Mouse (Mus musculus) layer of hippocampus, postnatal 10 days (tissue): ENCODE data around the gene Csrp1. TPM values are rescaled to one million over a fixed set of nuclear protein-coding genes. Genes with fewer than 3 reads are reported as not detected.

Experiments used
- DNase-seq, 2 experiments: peaks; one replicate each; pipeline ENCODE4 v3.0.0; 2021; ENCODE audit warnings: low spot score in 2 of 2
- total RNA-seq, 2 experiments: library from RNA; stranded (reverse); gene quantifications; 2 replicates each; pipeline ENCODE4 v1.2.3; 2021

Gene Csrp1
- total RNA-seq, 2 experiments from 2014 or later: 82.2 to 91.4 TPM

DNA sequence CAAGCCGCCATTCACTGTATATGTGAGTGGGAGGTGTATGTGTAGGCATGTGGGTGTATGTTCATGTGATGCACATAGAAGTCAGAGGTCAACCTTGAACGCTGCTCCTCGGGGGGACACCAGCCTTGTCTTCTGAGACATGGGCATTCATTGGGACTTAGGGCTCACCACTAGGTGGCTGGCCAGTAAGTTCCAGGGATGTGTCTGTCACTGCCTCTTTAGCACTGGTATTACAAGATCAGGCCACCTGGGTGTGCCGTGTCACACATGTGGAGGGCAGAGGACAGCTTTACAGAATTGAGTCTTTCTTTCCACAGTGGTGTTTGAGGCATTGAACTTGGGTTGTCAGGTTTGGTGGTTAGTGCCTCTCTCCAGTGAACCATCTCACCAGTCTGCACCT, 22.4 kb upstream of the Csrp1 start:
- DNase-seq: no peak

DNA sequence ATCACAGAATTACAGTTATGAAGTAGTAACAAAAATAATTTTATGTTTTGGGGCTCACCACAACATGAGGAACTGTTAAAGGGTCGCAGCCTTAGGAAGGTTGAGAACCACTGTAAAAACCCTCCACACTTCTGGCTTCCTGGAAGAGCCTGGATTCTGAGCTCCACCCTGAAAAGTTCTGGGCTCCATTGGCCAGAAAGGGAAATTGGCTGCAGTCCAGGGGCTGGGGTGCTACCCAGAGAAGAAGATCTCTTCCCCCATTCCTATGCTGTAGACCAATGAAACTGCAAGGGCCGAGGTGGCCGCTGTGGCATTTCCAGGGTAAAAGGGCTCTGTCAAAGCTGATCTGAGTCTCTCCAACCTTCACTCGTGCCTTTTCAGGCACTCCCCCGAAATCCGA, 21.8 kb upstream of the Csrp1 start:
- no peak for DNase-seq

DNA sequence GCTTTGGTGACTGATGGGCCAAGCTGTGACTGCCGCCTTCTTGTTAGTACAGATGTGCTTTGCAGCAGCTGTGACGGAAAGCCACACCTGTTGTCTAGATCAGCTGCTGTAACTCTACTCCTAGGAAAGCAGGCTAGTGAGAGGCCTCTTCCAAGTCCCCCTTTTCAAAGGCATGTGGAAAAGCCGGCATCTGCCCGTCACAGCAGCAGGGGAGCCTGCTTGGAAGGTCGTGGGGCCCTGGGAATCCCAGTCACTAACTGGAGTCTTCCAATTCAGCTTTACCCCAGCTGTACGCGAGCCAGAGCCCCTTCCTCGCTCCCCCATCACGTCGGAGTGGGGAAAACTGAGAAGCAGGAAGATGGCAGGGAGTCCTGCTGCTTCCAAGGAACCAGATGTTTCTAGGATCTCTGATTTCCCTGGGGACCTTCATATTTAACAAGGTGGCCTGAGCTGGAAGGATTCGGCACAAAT, 21.4 kb upstream of the Csrp1 start:
- DNase-seq: no peak

DNA sequence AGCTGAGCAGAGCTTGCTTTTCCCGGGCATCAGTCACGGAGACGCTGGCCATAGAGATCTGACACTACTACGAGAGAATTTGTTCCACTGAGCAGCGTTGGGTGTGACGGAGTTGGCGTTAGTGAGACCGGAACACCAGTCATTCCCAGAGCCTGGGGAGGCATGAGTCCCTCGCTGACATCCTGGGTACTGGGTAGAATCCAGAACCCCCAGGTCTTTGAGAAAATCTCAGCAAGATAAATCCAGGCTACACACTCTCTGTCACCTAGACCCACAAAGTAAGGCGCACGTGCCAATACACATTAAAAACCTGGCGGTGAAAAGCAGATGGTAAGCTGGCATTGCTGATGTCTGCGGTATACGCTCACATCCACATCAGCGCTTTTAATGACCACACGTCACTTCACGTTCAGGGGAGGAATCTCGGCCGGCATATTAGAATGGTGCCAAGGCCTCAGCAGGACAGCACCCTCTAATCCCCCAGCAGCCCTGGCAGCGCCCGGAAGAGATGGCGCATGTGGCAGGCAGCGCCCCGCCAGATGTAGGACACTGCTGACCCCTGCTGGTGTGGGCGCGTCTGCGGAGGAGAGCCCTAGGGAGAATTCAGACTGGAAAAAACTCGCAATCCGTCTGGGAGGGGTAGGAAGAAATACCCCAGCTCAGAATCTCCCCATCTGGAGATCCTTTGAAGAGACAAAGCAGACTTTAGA, 20.7 kb upstream of the Csrp1 start:
- DNase-seq: peak; percentile 82 to 87

DNA sequence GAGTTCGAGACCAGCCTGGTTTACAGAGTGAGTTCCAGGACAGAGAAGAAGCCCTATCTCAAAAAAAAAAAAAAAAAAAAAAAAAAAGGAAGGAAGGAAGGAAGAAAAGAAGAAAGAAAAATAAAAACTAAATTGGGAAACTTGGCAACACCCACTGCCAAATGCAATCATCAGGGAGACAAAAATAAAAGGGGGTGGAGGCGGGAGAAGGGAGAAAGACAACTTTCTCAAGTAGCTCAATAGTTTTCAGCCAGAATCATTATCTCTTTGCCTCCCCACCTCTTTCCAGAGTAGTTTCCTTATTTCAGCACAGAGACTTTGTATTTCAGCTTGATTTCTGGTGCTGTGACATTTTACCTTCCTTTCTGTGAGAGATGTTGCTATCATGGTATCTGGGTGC, 20.0 kb upstream of the Csrp1 start:
- DNase-seq: no peak

DNA sequence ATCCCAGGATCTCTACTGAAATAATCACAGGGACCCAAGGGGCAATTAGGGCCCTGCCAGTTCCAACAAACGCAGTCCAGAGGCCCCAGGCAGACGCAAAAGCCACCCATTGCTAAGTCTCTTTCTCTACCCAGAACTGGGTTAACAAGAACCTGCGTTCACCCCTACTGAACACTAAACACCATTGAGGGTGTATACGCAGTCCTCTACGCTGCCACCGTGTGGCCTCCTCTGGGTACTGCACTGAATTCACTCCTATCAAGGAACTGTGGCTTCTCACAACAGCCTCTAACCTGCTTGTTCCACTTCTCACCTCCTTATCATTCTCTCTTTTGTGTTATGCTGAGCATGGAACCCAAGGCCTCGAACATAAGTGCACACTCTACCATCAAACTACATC, 19.3 kb upstream of the Csrp1 start:
- peak; percentile 83 to 84 for DNase-seq

DNA sequence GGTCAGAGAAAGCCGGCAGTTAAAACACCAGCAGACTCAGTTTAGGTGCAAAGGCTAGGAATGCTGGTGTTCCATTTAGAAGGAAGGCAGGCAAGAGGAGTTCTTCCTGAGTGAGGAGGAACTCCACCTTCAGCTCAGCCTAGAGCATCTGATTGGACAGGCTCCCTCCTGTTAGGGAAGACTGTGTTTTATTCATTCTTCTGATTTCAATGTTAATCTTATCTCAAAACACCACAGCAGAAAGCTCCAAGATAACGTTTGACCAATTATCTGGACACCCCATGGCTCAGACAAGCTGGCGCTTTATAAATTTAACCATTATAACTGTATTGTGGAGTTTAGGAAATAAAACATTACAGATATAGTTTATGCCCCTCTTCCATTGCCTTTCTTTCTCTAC, 18.5 kb upstream of the Csrp1 start:
- no peak for DNase-seq

DNA sequence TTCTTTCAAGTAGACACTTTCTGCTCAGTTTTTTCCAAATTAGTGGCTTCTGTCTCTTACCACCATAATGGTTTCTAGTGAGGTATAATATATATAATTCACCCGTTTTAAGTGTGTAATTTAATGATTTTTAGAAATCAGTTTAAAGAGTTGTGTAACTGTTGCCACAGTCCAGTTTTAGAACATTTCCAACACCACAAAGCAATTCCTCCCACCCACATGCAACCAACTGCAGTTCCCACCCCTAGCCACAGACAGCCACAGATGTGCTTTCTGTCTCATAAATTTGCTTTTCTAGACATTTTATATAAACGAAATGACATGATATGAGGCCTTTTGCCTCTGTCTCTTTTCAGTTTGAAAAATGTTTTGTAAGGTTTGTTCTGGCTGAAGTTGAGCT, 17.1 kb upstream of the Csrp1 start:
- no peak for DNase-seq

DNA sequence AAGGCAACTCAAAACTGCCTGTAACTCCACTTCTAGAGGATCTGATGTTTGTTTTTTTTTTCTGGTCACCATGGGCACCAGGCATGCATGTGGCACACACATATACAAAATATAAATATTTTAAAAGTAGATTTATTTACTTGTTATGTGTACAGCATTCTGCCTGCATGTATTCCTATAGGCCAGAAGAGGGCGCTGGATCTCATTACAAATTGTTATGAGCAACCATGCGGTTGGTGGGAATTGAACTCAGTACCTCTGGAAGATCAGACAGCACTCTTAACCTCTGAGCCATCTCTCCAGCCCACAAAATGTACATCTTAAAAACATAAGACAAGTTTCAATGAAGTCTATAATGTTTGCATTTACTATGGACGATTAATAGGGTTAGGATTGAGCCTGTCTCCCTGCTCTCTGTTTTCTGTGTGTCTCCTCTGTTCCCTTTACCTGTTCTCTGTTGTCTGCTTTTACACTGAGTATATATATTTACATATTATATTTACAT, 15.5 kb upstream of the Csrp1 start:
- DNase-seq: no peak

DNA sequence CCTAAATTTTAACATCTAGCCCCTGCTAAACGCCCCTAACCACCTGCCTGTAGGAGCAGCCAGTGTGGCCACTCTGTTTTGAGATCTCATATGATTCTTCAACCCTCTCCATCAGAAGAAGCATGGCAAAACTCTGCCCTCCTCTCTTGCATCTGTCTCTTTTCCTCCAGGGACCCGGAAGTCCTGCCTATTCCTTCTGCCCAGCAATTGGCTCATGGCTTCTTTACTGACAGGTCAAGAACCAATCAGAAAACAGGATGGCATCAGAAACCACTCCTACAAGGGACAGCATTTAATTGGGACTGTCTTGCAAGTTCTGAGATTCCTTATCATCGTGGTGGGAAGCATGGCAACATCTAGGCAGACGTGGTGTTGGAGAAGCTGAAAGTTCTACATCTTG, 11.5 kb upstream of the Csrp1 start:
- no peak for DNase-seq

DNA sequence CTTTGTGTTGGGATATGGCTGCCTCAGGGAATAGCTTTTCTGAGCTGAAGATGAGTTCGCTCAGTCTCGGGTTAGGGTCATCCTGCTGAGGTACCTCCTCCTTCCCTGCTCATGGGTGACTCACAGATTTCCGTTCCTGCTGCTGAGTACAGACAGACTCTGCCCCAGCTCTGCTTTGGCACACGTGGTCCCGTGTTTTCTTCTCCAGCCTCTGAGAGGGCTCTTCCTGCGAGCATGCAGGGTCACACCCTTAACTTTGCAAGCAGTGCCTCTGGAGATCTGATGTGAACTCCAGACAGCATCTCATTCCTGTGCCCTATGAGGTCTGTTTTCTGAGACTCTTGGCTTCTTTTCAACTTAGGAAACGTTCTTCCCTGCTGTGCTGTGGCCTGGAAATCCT, 8.7 kb upstream of the Csrp1 start:
- DNase-seq: no peak

DNA sequence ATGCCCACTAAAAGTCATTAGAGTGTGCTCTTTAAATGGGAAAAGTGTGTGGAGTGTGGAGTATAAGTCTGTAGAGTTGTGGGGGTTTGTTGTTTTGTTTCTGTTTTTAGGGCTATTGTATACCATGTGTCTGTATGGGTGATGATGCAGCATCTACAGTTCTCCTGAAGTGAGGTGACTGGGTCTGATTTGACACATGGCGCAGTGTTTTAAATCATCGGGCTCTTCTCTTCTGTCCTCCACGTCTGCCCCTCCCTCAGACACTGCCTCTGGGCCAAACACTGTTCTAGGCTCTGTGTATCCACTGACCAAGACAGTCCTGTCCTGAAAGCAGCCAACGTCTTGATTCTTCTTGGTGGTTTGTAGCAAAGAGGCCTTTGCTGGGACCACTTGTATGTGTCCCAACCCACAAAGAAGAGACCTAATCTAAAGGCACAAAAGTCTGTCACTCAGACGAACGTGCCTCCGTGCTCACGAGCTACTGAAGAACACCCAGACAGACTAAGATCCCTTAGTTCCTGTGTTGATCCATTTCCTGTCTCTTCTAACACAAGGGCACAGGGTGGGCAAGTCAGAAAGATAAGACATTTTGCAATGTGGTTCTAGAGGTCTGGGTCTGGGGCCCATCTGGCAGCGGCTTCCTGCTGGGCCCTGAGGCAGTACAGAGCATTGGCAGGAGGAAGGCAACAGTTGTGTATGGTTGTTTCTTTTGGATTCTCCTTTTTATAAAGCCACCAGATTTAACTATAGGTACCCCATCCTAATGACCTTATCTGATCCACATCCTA, 5.6 kb upstream of the Csrp1 start:
- no peak for DNase-seq

DNA sequence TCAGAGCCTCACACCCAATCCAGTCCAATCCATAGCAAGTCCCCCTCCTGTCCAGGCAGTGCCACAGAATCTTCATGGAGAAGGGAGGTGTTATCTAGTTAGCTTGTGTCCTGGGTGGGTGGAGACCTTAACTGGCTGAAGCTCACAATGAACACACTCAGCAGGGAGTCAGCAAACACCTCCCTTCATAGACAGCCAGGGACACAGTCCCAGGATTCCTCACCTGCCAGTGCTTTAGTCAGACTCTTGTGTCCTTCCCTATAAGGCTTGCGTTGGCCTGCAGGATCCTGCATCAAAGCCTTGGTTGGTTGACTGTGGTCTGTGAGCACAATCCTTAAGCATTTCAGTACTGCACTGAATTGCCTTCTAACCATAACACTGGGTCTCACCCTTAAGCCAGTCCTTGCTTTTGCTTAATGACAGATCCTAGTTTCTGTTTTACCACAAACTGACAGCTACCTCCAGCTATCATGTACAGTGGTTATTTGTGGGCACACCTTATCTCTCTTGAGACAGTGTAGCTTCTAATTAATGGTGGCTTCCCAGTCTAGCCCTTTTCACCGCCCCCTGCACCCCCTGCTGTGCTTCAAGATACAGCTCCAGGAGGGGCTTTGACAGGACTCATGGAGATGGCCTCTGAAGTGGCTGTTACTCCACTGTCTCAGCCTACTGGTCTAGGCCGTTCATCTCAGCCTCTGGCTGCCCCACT, 4.8 kb upstream of the Csrp1 start:
- no peak for DNase-seq

DNA sequence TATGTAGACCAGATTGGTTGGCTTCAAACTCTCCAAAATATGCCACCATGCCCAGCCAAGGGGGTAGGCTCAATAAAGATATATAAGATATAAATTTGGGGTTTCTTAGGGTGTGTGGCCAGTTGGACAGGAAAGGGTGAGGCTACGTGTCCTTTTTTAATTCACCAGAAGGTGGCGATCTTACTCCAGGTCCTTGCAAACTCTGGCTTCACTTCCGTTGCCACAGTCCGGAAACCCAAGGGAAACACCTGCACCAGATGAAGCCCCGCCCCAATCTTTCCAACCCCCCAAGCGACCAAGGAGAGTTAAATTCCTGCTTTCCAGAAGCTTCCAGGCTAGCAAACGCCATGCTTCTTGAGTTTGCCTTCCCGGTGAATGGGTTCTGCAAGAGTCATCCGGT, 375 bp upstream of the Csrp1 start:
- peak; percentile 71 to 81 for DNase-seq

DNA sequence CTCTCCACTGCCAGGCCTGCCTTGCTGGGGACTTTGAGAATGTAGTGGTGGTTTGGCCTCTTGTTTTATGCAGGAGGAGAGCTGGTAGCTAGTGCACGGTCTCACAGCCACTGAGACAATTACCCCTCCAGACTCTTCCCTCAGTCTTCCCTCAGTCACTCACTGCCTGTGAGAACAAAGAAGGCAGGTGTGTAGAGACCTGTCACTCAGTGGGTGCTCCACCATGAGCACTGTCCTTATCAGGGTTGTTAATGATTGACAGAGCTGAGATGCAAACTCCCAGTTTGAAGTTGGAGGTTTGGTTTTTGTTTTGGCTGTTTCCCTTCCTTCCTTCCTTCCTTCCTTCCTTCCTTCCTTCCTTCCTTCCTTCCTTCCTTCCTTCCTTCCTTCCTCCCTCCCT, 3.2 kb downstream of the Csrp1 start:
- no peak for DNase-seq

DNA sequence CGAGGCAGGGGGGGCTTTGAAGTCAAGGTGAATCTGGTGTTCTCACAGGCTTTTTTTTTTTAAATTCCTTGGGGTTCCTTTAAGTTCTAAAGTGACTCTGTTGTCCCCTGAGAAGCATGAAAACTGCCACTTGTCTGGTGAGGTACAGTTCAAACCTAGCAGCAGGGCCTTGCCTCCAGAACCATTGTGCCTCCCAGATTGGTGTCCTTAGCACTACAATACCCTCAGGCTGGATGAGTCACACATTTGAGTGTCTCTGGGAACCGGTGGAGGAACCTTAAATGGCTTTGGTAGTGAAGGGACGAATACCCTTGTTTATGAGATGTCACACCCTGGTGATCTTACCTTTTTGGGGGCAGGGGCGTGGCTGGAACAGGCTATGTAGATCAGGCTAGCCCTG, 4.3 kb downstream of the Csrp1 start:
- DNase-seq: no peak

DNA sequence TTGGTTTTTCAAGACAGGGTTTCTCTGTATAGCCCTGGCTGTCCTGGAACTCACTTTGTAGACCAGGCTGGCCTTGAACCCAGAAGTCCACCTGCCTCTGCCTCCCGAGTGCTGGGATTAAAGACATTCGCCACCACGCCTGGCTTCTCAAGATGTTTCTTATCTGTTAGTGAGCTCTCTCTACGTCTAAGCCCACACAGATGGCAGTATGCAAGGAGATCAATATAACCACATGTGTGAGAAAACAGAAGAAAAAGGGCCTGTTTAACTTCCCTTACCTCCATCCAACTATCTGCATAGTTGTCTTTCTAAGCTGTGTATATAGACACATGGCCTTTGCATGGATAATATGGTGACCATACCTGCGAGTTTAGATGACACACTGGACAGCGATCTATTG, 5.5 kb downstream of the Csrp1 start:
- DNase-seq: no peak

DNA sequence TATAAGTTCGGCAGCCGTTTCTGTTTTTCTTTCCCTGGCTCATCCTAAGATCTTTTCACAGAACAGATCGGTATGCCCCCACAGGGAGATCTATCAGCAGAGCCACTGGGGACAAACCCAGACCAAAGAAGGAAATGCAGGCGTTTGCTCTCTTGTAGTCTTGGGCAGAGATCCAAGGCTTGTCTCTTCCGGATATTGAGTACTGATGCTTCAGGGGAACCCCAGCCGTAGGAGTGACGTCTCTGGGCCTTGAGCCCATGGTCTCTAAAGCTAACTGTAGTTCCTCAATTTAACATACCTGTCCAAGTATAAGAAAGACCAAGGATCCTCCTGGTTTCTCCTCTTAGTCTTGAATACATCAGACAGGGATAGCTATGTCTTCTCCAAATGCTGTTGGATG, 6.1 kb downstream of the Csrp1 start:
- no peak for DNase-seq

DNA sequence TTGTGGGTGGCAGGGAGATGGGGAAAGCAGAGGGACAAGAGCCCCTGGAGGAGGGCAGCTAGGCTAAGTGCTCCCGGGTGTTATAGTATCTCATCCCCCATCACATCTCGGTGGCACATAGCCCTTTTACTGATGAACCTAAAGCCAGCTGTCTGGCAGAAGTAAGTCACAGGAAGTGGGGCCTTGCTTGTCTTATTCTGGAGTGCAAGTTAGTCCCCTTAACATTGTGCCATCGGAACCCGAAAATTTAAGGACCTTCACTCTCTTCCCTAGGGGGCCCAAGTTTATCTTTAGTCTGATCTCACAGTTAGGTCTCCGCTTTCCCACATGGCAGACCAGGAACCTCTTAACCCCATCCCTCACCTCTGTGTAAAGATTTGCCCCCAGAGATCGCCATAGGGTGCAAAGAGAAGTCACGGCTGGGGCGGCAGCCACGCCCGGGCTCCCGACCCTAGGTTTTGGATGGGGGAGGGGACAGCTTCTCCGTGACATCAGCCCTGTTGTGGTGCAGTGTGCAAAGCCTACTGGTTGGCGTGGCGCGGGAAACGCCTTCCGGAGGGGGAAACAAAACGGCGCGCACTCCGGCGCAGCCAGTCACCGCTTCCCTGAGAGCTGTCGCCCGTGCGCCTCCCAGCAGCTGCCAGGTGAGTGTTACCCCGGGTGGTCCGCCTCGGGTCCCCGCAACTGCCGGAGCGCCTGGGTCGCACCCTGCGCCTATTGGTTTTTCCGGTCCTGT, 8.9 kb downstream of the Csrp1 start:
- peak; percentile 76 to 82 for DNase-seq

DNA sequence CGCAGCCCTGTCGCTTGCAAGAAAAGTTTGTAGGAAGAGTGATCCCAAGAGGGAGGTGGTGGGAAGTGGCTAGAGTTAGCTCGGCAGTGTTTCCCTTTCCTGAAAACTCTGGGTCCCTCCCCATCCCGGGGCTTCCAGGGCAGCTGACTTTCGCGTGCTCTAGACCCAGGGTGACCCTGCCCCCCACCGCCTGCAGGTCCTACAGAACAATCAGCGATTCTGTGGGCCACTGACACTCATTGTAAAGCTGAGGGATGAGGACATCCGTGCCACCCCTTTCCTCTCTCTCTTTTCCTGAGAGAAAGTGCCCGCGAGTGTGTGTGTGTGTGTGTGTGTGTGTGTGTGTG, 9.5 kb downstream of the Csrp1 start:
- no peak for DNase-seq

DNA sequence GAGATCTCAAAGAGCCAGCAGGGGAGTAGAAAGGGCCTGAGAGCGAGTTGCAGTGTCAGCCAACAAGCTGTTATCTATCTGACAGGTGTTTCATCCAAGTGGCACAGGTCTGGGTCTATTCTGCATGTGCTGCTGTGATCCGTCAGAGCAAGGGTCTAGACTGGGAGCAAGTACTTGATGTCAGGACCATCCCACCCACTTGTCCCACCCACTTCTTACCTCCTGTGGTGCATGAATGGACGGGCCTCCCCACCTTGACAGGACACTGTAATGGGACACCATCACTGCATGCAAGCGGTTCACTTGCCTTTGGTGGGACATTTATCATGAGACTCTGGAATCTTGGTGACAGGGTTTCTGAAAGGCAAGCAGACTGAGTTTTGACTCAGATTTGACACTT, 10.0 kb downstream of the Csrp1 start:
- no peak for DNase-seq
